Mouse (Mus musculus) heart, embryonic 14.5 days (tissue): ENCODE data around the gene Ttc7b. TPM values are rescaled to one million over a fixed set of nuclear protein-coding genes. Genes with fewer than 3 reads are reported as not detected.
A peak's percentile ranks its signal among the peaks of the same experiment; 100 is the strongest.

ENCODE experiments used
- ATAC-seq: fragments of 200-750 bp; cut with Nextera tagmentation; 2 replicates; pipeline ENCODE4 v1.8.0; 2017; ENCODE audit warnings: low read depth, moderate TSS enrichment; ENCODE audit not compliant: insufficient number of reproducible peaks, insufficient read depth, low FRiP score
- H3K27ac ChIP-seq, 2 experiments: fragments of 200-500 bp in 1 of 2; fragments of 300-500 bp in 1 of 2; sonication (generic) in 1 of 2; replicated peaks in 1 of 2; 2 replicates each; pipeline ENCODE4 v1.5.1; 2012 to 2014; ENCODE audit warnings: low read depth in 2 of 2, low read length in 2 of 2, control low read depth in 1 of 2, mild to moderate bottlenecking in 1 of 2, mixed read lengths in 1 of 2; ENCODE audit not compliant: control insufficient read depth in 1 of 2, insufficient read depth in 1 of 2
- H3K27me3 ChIP-seq: fragments of 300-500 bp; sonication (generic); 2 replicates; pipeline ENCODE4 v1.6.1; 2014; ENCODE audit warnings: mild to moderate bottlenecking, low read length, control low read depth; ENCODE audit not compliant: control insufficient read depth, insufficient read depth
- H3K36me3 ChIP-seq: fragments of 300-500 bp; sonication (generic); 2 replicates; pipeline ENCODE4 v1.6.1; 2014; ENCODE audit warnings: mild to moderate bottlenecking, control low read depth, low read length, mixed read lengths; ENCODE audit not compliant: control insufficient read depth, insufficient read depth
- H3K4me1 ChIP-seq, 2 experiments: fragments of 200-500 bp in 1 of 2; fragments of 300-500 bp in 1 of 2; sonication (generic) in 1 of 2; 2 replicates each; pipeline ENCODE4 v1.6.1; 2012 to 2014; ENCODE audit warnings: low read length in 2 of 2, control low read depth in 1 of 2, mixed read lengths in 1 of 2; ENCODE audit not compliant: control insufficient read depth in 2 of 2, insufficient read depth in 2 of 2
- H3K4me2 ChIP-seq: fragments of 300-500 bp; sonication (generic); 2 replicates; pipeline ENCODE4 v1.6.1; 2014; ENCODE audit warnings: mild to moderate bottlenecking, low read length
- H3K4me3 ChIP-seq, 2 experiments: fragments of 200-500 bp in 1 of 2; fragments of 300-500 bp in 1 of 2; sonication (generic) in 1 of 2; 2 replicates each; pipeline ENCODE4 v1.5.1; 2012 to 2014; ENCODE audit warnings: low read length in 2 of 2, mild to moderate bottlenecking in 2 of 2, control low read depth in 1 of 2, low read depth in 1 of 2, moderate library complexity in 1 of 2; ENCODE audit not compliant: control insufficient read depth in 1 of 2, insufficient read depth in 1 of 2
- H3K9ac ChIP-seq: fragments of 300-500 bp; sonication (generic); 2 replicates; pipeline ENCODE4 v1.6.1; 2014; ENCODE audit warnings: mild to moderate bottlenecking, low read length
- H3K9me3 ChIP-seq: fragments of 300-500 bp; sonication (generic); 2 replicates; pipeline ENCODE4 v1.6.1; 2016; ENCODE audit warnings: low read length, control low read depth; ENCODE audit not compliant: control insufficient read depth
- WGBS: fragments of 180-500 bp; shearing (Covaris S2); extraction: QIAGEN DNeasy Blood & Tissue Kit; methylation state at CpG from one replicate; pipeline ENCODE4 v1.1.7; 2014; 5-methylcytosine and 5-hydroxymethylcytosine counted together
- polyA plus RNA-seq: library from polyadenylated mRNA; unstranded; fragments of >200 nt; fragmentation: Nextera tagmentation; extraction: Ambion mirVana; gene quantifications from 2 replicates; pipeline ENCODE4 v1.2.1, GENCODE M21; 2014

Gene Ttc7b
- polyA plus RNA-seq, 1 experiment from 2014 or later, result 16.5 TPM

GRCm38 (mm10) chr12:100455453-100455852, 65.2 kb downstream of the Ttc7b start:
- Histone ChIP-seq H3K4me1 (peaks cover 13 to 15% of the 10 kb centered on the region in 2 experiments), H3K9me3 (no peaks in the 10 kb centered on the region), H3K4me2 (peak overlapping the region; percentile 45; the same call in 1 of the 2 replicates), H3K27ac (peak overlapping the region; percentile 79 to 90), H3K9ac (peak overlapping the region; percentile 42; the same call in 1 of the 2 replicates), H3K4me3 (no peak overlapping the region), H3K36me3 (peaks cover 6% of the 10 kb centered on the region; the same call in 1 of the 2 replicates), H3K27me3 (no peaks in the 10 kb centered on the region)
- ATAC-seq, result peak; percentile 82
- 30% methylated on average over 2 of the region's 2 CpGs for WGBS

- Histone ChIP-seq H3K36me3 (peaks cover 7% of the 10 kb centered on the region), H3K4me1 (peaks cover 12 to 19% of the 10 kb centered on the region in 2 experiments), H3K27ac (no peak overlapping the region), H3K9ac (no peak overlapping the region), H3K4me2 (no peak overlapping the region), H3K4me3 (no peak overlapping the region), H3K9me3 (no peaks in the 10 kb centered on the region), H3K27me3 (no peaks in the 10 kb centered on the region)
- WGBS, result 75% methylated on average over 12 of the region's 12 CpGs
- ATAC-seq, result no peak
These were observed 72.8 kb downstream of the Ttc7b start for GRCm38 (mm10) chr12:100447701-100448277.

GRCm38 (mm10) chr12:100447161-100447560, 73.5 kb downstream of the Ttc7b start:
- H3K4me3 ChIP-seq, result no peak overlapping the region
- ATAC-seq, result no peak
- H3K9ac ChIP-seq, result no peak overlapping the region
- peaks cover 12 to 19% of the 10 kb centered on the region in 2 experiments for H3K4me1 ChIP-seq
- H3K9me3 ChIP-seq, result no peaks in the 10 kb centered on the region
- no peaks in the 10 kb centered on the region for H3K27me3 ChIP-seq
- H3K36me3 ChIP-seq, result peaks cover 8% of the 10 kb centered on the region
- no peak overlapping the region for H3K4me2 ChIP-seq
- 57% methylated on average over 6 of the region's 6 CpGs for WGBS
- no peak overlapping the region for H3K27ac ChIP-seq

- no peak for ATAC-seq
- Histone ChIP-seq H3K4me2 (no peak overlapping the region), H3K4me3 (no peak overlapping the region), H3K27me3 (no peaks in the 10 kb centered on the region), H3K4me1 (peaks cover 15 to 19% of the 10 kb centered on the region in 2 experiments), H3K27ac (0 out of 4 replicates have a peak overlapping the region, but pooled peaks of 1 of the 2 experiments have one; percentile 10), H3K9me3 (no peaks in the 10 kb centered on the region), H3K9ac (no peak overlapping the region), H3K36me3 (peaks cover 8% of the 10 kb centered on the region)
- WGBS, result 76% methylated on average over 7 of the region's 7 CpGs
These were observed 74.9 kb downstream of the Ttc7b start for GRCm38 (mm10) chr12:100445686-100446085.

- H3K4me2 ChIP-seq, result no peak overlapping the region
- H3K36me3 ChIP-seq, result peaks cover 8% of the 10 kb centered on the region
- H3K9me3 ChIP-seq, result no peaks in the 10 kb centered on the region
- no peak; the same call in 1 of the 2 replicates for ATAC-seq
- no peak overlapping the region for H3K4me3 ChIP-seq
- no peak overlapping the region for H3K9ac ChIP-seq
- peaks cover 18 to 22% of the 10 kb centered on the region in 2 experiments for H3K4me1 ChIP-seq
- 65% methylated on average over 6 of the region's 6 CpGs for WGBS
- H3K27ac ChIP-seq, result 0 out of 4 replicates have a peak overlapping the region, but pooled peaks have one; percentile 10 to 12
- no peaks in the 10 kb centered on the region for H3K27me3 ChIP-seq
These were observed 75.4 kb downstream of the Ttc7b start for GRCm38 (mm10) chr12:100445271-100445670.

GRCm38 (mm10) chr12:100444671-100445165, 75.9 kb downstream of the Ttc7b start:
- no peak for ATAC-seq

GRCm38 (mm10) chr12:100443452-100443851, 77.2 kb downstream of the Ttc7b start:
- no peak for ATAC-seq
- H3K27me3 ChIP-seq, result no peaks in the 10 kb centered on the region
- WGBS, result 75% methylated on average over 6 of the region's 6 CpGs
- no peak overlapping the region for H3K4me3 ChIP-seq
- H3K36me3 ChIP-seq, result peaks cover 10% of the 10 kb centered on the region
- peaks cover 29 to 39% of the 10 kb centered on the region in 2 experiments for H3K4me1 ChIP-seq
- no peak overlapping the region for H3K9ac ChIP-seq
- H3K9me3 ChIP-seq, result no peaks in the 10 kb centered on the region
- no peak overlapping the region for H3K4me2 ChIP-seq
- H3K27ac ChIP-seq, result no peak overlapping the region

More at GRCm38 (mm10) chr12:100444671-100445165, 75.9 kb downstream of the Ttc7b start:
- H3K27ac ChIP-seq, result no peak overlapping the region; a peak in 1 of 4 replicates
- no peaks in the 10 kb centered on the region for H3K9me3 ChIP-seq
- no peak overlapping the region for H3K4me2 ChIP-seq
- no peak overlapping the region for H3K4me3 ChIP-seq
- no peak overlapping the region for H3K9ac ChIP-seq
- peaks cover 8% of the 10 kb centered on the region for H3K36me3 ChIP-seq
- 85% methylated on average over 3 of the region's 3 CpGs for WGBS
- no peaks in the 10 kb centered on the region for H3K27me3 ChIP-seq
- H3K4me1 ChIP-seq, result peaks cover 23 to 28% of the 10 kb centered on the region in 2 experiments
